ENCODE assay signal across 24 mouse cellular contexts in the genomic region with DNA sequence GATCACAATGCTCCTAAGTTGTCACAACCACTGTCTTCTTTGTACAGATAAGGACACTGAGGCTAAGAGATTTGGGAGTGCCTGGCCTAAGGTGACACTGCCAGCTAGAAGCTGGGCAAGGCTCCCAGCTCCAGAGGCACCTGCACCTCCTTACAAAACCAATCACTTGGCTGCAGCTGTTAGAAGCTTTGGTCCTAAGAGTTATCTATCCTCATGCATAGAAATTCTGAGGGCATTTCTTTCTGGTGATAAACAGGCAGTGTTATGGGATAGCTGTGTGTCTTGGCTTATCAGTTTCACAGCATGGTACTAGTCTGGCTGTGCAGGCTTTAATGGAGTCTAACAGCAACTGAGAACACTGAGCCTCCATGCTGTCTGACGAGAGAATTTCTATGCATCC.
DNase-seq lines count a peak whose midpoint lies in the region; ATAC-seq and TF ChIP-seq lines count a peak whose summit lies in the region.
"Had no signal": no experiment of that assay in that cellular context is flagged by ENCODE, and none has a peak within 500 bp of the region (broad histone marks: within the 10 kb centered on the region; RNA-seq: fewer than 3 reads in every experiment).

No protein-coding gene starts in this region.

- 5% methylated on average over 1 of the region's 1 CpGs for WGBS in liver, embryonic 14.5 days (ENCODE audit: insufficient replicate concordance)
- WGBS in stomach, embryonic 16.5 days: 71% methylated on average over 1 of the region's 1 CpGs
- 71% methylated on average over 1 of the region's 1 CpGs for whole genome bisulfite sequencing in hindbrain, postnatal 0 days

- H3K36me3 ChIP-seq in liver, embryonic 14.5 days (replicated peaks; ENCODE audit: control insufficient read depth, insufficient read depth, low read depth): no peaks in the 10 kb centered on the region
- H3K36me3 ChIP-seq in stomach, embryonic 16.5 days (ENCODE audit: control insufficient read depth, insufficient read depth, low read length): no peaks in the 10 kb centered on the region
- H3K36me3 ChIP-seq in hindbrain, postnatal 0 days (ENCODE audit: insufficient read depth, low read length): no peaks in the 10 kb centered on the region
- H3K36me3 ChIP-seq: embryonic facial prominence, embryonic 15.5 days; forebrain, embryonic 12.5 days; hindbrain, embryonic 10.5 days; limb, embryonic 10.5 days had no signal

- no peak for TF ChIP-seq CTCF in liver, embryonic 14.5 days (IDR thresholded peaks at IDR 0.05; ENCODE audit: low read depth)
- no peak for TF ChIP-seq CTCF in hindbrain, postnatal 0 days (IDR thresholded peaks at IDR 0.05; ENCODE audit: low read depth)

- H3K27ac ChIP-seq in liver, embryonic 14.5 days: peak overlapping the region; percentile 76
- no peak overlapping the region for H3K27ac ChIP-seq in stomach, embryonic 16.5 days (ENCODE audit: low read length)
- H3K27ac ChIP-seq in hindbrain, postnatal 0 days: no peak overlapping the region
- H3K27ac ChIP-seq: embryonic facial prominence, embryonic 15.5 days; forebrain, embryonic 12.5 days; hindbrain, embryonic 10.5 days; layer of hippocampus, adult 2 months; left cerebral cortex, adult 2 months; limb, embryonic 10.5 days; macrophage had no signal

- peak overlapping the region; percentile 56 for H3K4me2 ChIP-seq in liver, embryonic 14.5 days (ENCODE audit: low read depth)
- no peak overlapping the region for H3K4me2 ChIP-seq in stomach, embryonic 16.5 days (ENCODE audit: low read depth, low read length)
- no peak overlapping the region for H3K4me2 ChIP-seq in hindbrain, postnatal 0 days (ENCODE audit: low read depth, low read length)
- H3K4me2 ChIP-seq: embryonic facial prominence, embryonic 15.5 days; forebrain, embryonic 12.5 days had no signal

- peak; percentile 100 for TF ChIP-seq EP300 in liver, embryonic 14.5 days (IDR thresholded peaks at IDR 0.05; ENCODE audit: low read depth)

- no peaks in the 10 kb centered on the region for H3K27me3 ChIP-seq in liver, embryonic 14.5 days (ENCODE audit: control insufficient read depth, insufficient read depth, low read length)
- H3K27me3 ChIP-seq in stomach, embryonic 16.5 days (ENCODE audit: control insufficient read depth, insufficient read depth, low read length): no peaks in the 10 kb centered on the region
- H3K27me3 ChIP-seq in hindbrain, postnatal 0 days (ENCODE audit: insufficient read depth, low read length): no peaks in the 10 kb centered on the region
- H3K27me3 ChIP-seq: embryonic facial prominence, embryonic 15.5 days; forebrain, embryonic 12.5 days had no signal

- no peak overlapping the region for H3K4me3 ChIP-seq in liver, embryonic 14.5 days (ENCODE audit: insufficient read depth in 1 of 2, low read depth in 2 of 2, low read length in 2 of 2)
- H3K4me3 ChIP-seq in stomach, embryonic 16.5 days (replicated peaks; ENCODE audit: low read length): no peak overlapping the region
- no peak overlapping the region for H3K4me3 ChIP-seq in hindbrain, postnatal 0 days (ENCODE audit: low read length)
- H3K4me3 ChIP-seq: embryonic facial prominence, embryonic 15.5 days; forebrain, embryonic 12.5 days; hindbrain, embryonic 10.5 days; layer of hippocampus, adult 2 months; left cerebral cortex, adult 2 months; limb, embryonic 10.5 days had no signal

- H3K9ac ChIP-seq in liver, embryonic 14.5 days (replicated peaks): peak overlapping the region; percentile 19; the same call in 1 of the 2 replicates
- no peak overlapping the region for H3K9ac ChIP-seq in stomach, embryonic 16.5 days (ENCODE audit: low read length)
- no peak overlapping the region for H3K9ac ChIP-seq in hindbrain, postnatal 0 days (replicated peaks; ENCODE audit: low read length)
- H3K9ac ChIP-seq: embryonic facial prominence, embryonic 15.5 days; forebrain, embryonic 12.5 days had no signal

- peak; percentile 19 to 45 for DNase-seq in spleen, postnatal 36 days (ENCODE audit: low spot score in 2 of 2)
- DNase-seq in spleen, postnatal 14 days (ENCODE audit: low spot score in 2 of 2): no peak
- peak; percentile 86 to 92 (median 87) for DNase-seq in liver, embryonic 14.5 days (ENCODE audit: low read depth in 3 of 3, low spot score in 3 of 3)
- no peak for DNase-seq in hindbrain, postnatal 0 days (ENCODE audit: low spot score)
- DNase-seq in urinary bladder, postnatal 25 days (ENCODE audit: low spot score): no peak
- DNase-seq: adrenal gland, postnatal 10 days; cerebellum, adult 8-10 months; embryo, embryonic 11 days; gastrocnemius, postnatal 25 days; kidney, postnatal 10 days; lung, adult 2 months; midbrain, embryonic 14.5 days; retina, postnatal 1 day; thymus, postnatal 36 days had no signal

- no peaks in the 10 kb centered on the region for H3K9me3 ChIP-seq in liver, embryonic 14.5 days (ENCODE audit: control insufficient read depth, low read length)
- no peaks in the 10 kb centered on the region for H3K9me3 ChIP-seq in stomach, embryonic 16.5 days (replicated peaks; ENCODE audit: control insufficient read depth, low read length)
- H3K9me3 ChIP-seq in hindbrain, postnatal 0 days (ENCODE audit: low read length): no peaks in the 10 kb centered on the region
- H3K9me3 ChIP-seq: embryonic facial prominence, embryonic 15.5 days; forebrain, embryonic 12.5 days; hindbrain, embryonic 10.5 days; limb, embryonic 10.5 days had no signal

- ATAC-seq in erythroblast, adult 5-6 weeks (replicated peaks; ENCODE audit: low FRiP score, poor library complexity, severe bottlenecking): peak; percentile 95
- ATAC-seq in liver, embryonic 14.5 days (ENCODE audit: insufficient read depth): peak; percentile 99
- ATAC-seq in stomach, embryonic 16.5 days (ENCODE audit: insufficient read depth, low FRiP score): 0 out of 2 replicates have a peak, but pooled peaks have one; percentile 37
- ATAC-seq in hindbrain, postnatal 0 days: no peak
- ATAC-seq in granulocyte monocyte progenitor cell, adult 5-6 weeks (replicated peaks; ENCODE audit: poor library complexity, severe bottlenecking): no peak

- peaks cover 32 to 34% of the 10 kb centered on the region in 2 experiments for H3K4me1 ChIP-seq in liver, embryonic 14.5 days (replicated peaks; ENCODE audit: control insufficient read depth in 2 of 2, insufficient read depth in 2 of 2, low read length in 1 of 2)
- H3K4me1 ChIP-seq in stomach, embryonic 16.5 days (ENCODE audit: control insufficient read depth, insufficient read depth, low read length): no peaks in the 10 kb centered on the region
- H3K4me1 ChIP-seq in hindbrain, postnatal 0 days (ENCODE audit: insufficient read depth, low read length): no peaks in the 10 kb centered on the region
- H3K4me1 ChIP-seq: embryonic facial prominence, embryonic 15.5 days; forebrain, embryonic 12.5 days; hindbrain, embryonic 10.5 days had no signal

Comparison
In these comparisons a context has a peak if more than half of its experiments do, and no peak if none do; other contexts are left out.
1. DNase-seq: peak in spleen, postnatal 36 days (2 of 2) and liver, embryonic 14.5 days (3 of 3); none in spleen, postnatal 14 days (0 of 2), hindbrain, postnatal 0 days (single experiment) and urinary bladder, postnatal 25 days (single experiment).
2. ATAC-seq: peak in erythroblast, adult 5-6 weeks (single experiment), liver, embryonic 14.5 days (single experiment) and stomach, embryonic 16.5 days (single experiment); none in hindbrain, postnatal 0 days (single experiment) and granulocyte monocyte progenitor cell, adult 5-6 weeks (single experiment).